Mouse (Mus musculus) CH12.LX (cell line): ENCODE results near the gene Ttc30a2. TPM values are rescaled to one million over a fixed set of nuclear protein-coding genes. Genes with fewer than 3 reads are reported as not detected.

Source experiments
- DNase-seq: peaks from one replicate; pipeline ENCODE4 v3.0.0-alpha.2; 2013; ENCODE audit errors: extremely low read depth
- H3K27ac ChIP-seq: 2 replicates; pipeline ENCODE4 v1.5.1; 2012; ENCODE audit warnings: low read depth, mild to moderate bottlenecking, control low read depth, moderate library complexity; ENCODE audit not compliant: insufficient read depth
- H3K27me3 ChIP-seq: replicated peaks from 2 replicates; pipeline ENCODE3; 2012; ENCODE audit warnings: inconsistent platforms
- H3K36me3 ChIP-seq, 2 experiments: replicated peaks in 1 of 2; 2 replicates each; pipeline versions ENCODE3 to v1.6.1; 2012; ENCODE audit warnings: inconsistent platforms in 1 of 2, low read length in 1 of 2, mild to moderate bottlenecking in 1 of 2, mixed read lengths in 1 of 2, moderate library complexity in 1 of 2; ENCODE audit not compliant: control insufficient read depth in 1 of 2, insufficient read depth in 1 of 2
- H3K4me1 ChIP-seq, 2 experiments: 2 replicates each; pipeline ENCODE4 v1.6.1; 2012; ENCODE audit warnings: inconsistent platforms in 1 of 2, moderate library complexity in 1 of 2; ENCODE audit not compliant: insufficient read depth in 2 of 2, control insufficient read depth in 1 of 2
- H3K4me2 ChIP-seq: 2 replicates; pipeline ENCODE4 v1.6.1; 2012; ENCODE audit warnings: low read depth, mild to moderate bottlenecking, control low read depth; ENCODE audit not compliant: poor library complexity, insufficient read depth, severe bottlenecking
- H3K4me3 ChIP-seq, 3 experiments: fragments of 150-350 bp in 1 of 3; sonication (generic) in 1 of 3; replicated peaks in 1 of 3; 2 replicates each; pipeline versions ENCODE3 to v1.5.1; 2011 to 2012; ENCODE audit warnings: low read depth in 2 of 3, low read length in 2 of 3, mild to moderate bottlenecking in 2 of 3, moderate library complexity in 2 of 3, control low read depth in 1 of 3, improper control_type of control experiment in 1 of 3, inconsistent platforms in 1 of 3, mixed read lengths in 1 of 3; ENCODE audit not compliant: poor library complexity in 1 of 3
- H3K79me2 ChIP-seq: replicated peaks from 2 replicates; pipeline ENCODE4 v1.6.1; 2012; ENCODE audit warnings: mild to moderate bottlenecking, moderate library complexity; ENCODE audit not compliant: control insufficient read depth, poor library complexity, insufficient read depth, severe bottlenecking; ENCODE audit errors: extremely low read depth
- H3K9ac ChIP-seq: 2 replicates; pipeline ENCODE4 v1.6.1; 2012; ENCODE audit warnings: low read depth, mild to moderate bottlenecking, control low read depth, moderate library complexity; ENCODE audit not compliant: insufficient read depth
- H3K9me3 ChIP-seq: replicated peaks from 2 replicates; pipeline ENCODE3; 2012; ENCODE audit warnings: low read length, inconsistent platforms, mixed read lengths
- CHD1 ChIP-seq: IDR thresholded peaks from 2 replicates; pipeline ENCODE4 v1.6.1; 2012; ENCODE audit warnings: low read depth, low read length, improper control_type of control experiment, inconsistent platforms
- CHD2 ChIP-seq: IDR thresholded peaks from 2 replicates; pipeline ENCODE4 v1.6.1; 2011; ENCODE audit warnings: low read length, improper control_type of control experiment
- CTCF ChIP-seq, 2 experiments: IDR thresholded peaks in 1 of 2; conservative IDR thresholded peaks in 1 of 2; 2 replicates each; pipeline ENCODE4 v1.5.1; 2011 to 2012; ENCODE audit warnings: low read depth in 2 of 2, low read length in 2 of 2, improper control_type of control experiment in 1 of 2, inconsistent platforms in 1 of 2, mild to moderate bottlenecking in 1 of 2, moderate library complexity in 1 of 2
- ELF1 ChIP-seq: IDR thresholded peaks from 2 replicates; pipeline ENCODE4 v1.6.1; 2014; ENCODE audit warnings: low read depth, mild to moderate bottlenecking, inconsistent platforms, low read length, improper control_type of control experiment
- EP300 ChIP-seq: IDR thresholded peaks from 2 replicates; pipeline ENCODE4 v1.6.1; 2011; ENCODE audit warnings: low read length, improper control_type of control experiment
- GABPA ChIP-seq: IDR thresholded peaks from 2 replicates; pipeline ENCODE4 v1.6.1; 2012; ENCODE audit warnings: low read depth, low read length, improper control_type of control experiment, inconsistent platforms; ENCODE audit not compliant: insufficient replicate concordance
- HCFC1 ChIP-seq: IDR thresholded peaks from 2 replicates; pipeline ENCODE4 v1.6.1; 2012; ENCODE audit warnings: low read depth, mild to moderate bottlenecking, inconsistent platforms, low read length, improper control_type of control experiment
- IRF4 ChIP-seq: IDR thresholded peaks from 2 replicates; pipeline ENCODE4 v1.6.1; 2014; ENCODE audit warnings: low read depth, mild to moderate bottlenecking, inconsistent platforms, low read length, improper control_type of control experiment
- JUN ChIP-seq: IDR thresholded peaks from 2 replicates; pipeline ENCODE4 v1.6.1; 2011; ENCODE audit warnings: low read depth, mild to moderate bottlenecking, low read length, improper control_type of control experiment, moderate library complexity; ENCODE audit not compliant: insufficient read depth
- JUND ChIP-seq: conservative IDR thresholded peaks from 2 replicates; pipeline ENCODE4 v1.6.1; 2011; ENCODE audit warnings: low read depth, low read length, improper control_type of control experiment
- KAT2A ChIP-seq: IDR thresholded peaks from 2 replicates; pipeline ENCODE4 v1.6.1; 2012; ENCODE audit warnings: low read length, improper control_type of control experiment, inconsistent platforms; ENCODE audit not compliant: insufficient replicate concordance
- MAZ ChIP-seq: IDR thresholded peaks from 2 replicates; pipeline ENCODE4 v1.6.1; 2012; ENCODE audit warnings: low read depth, mild to moderate bottlenecking, inconsistent platforms, low read length, improper control_type of control experiment, moderate library complexity
- MEF2A ChIP-seq: IDR thresholded peaks from 2 replicates; pipeline ENCODE4 v1.6.1; 2014; ENCODE audit warnings: low read depth, mild to moderate bottlenecking, inconsistent platforms, low read length, improper control_type of control experiment, borderline replicate concordance
- MXI1 ChIP-seq: IDR thresholded peaks from 2 replicates; pipeline ENCODE4 v1.6.1; 2011; ENCODE audit warnings: mild to moderate bottlenecking, low read depth, low read length, improper control_type of control experiment
- NELFE ChIP-seq: IDR thresholded peaks from 2 replicates; pipeline ENCODE4 v1.6.1; 2011; ENCODE audit warnings: low read depth, low read length, improper control_type of control experiment
- NRF1 ChIP-seq: IDR thresholded peaks from 2 replicates; pipeline ENCODE4 v1.6.1; 2014; ENCODE audit warnings: low read depth, mild to moderate bottlenecking, inconsistent platforms, low read length, improper control_type of control experiment, moderate library complexity
- PAX5 ChIP-seq: IDR thresholded peaks from 2 replicates; pipeline ENCODE4 v1.6.1; 2012; ENCODE audit warnings: low read length, inconsistent platforms, mixed read lengths
- POLR2AphosphoS2 ChIP-seq: IDR thresholded peaks from 2 replicates; pipeline ENCODE4 v1.6.1; 2011; ENCODE audit warnings: low read depth, low read length, improper control_type of control experiment
- RCOR1 ChIP-seq: conservative IDR thresholded peaks from 2 replicates; pipeline ENCODE4 v1.6.1; 2012; ENCODE audit warnings: low read depth, mild to moderate bottlenecking, inconsistent platforms, low read length, improper control_type of control experiment
- SIN3A ChIP-seq: IDR thresholded peaks from 2 replicates; pipeline ENCODE4 v1.6.1; 2012; ENCODE audit warnings: low read length, improper control_type of control experiment, inconsistent platforms
- TBP ChIP-seq: conservative IDR thresholded peaks from 2 replicates; pipeline ENCODE4 v1.6.1; 2011; ENCODE audit warnings: low read depth, low read length, improper control_type of control experiment
- TCF12 ChIP-seq: IDR thresholded peaks from 2 replicates; pipeline ENCODE4 v1.6.1; 2014; ENCODE audit warnings: low read depth, mild to moderate bottlenecking, inconsistent platforms, low read length, improper control_type of control experiment
- UBTF ChIP-seq: IDR thresholded peaks from 2 replicates; pipeline ENCODE4 v1.6.1; 2012; ENCODE audit warnings: low read depth, mild to moderate bottlenecking, inconsistent platforms, low read length, improper control_type of control experiment, moderate library complexity
- USF1 ChIP-seq: IDR thresholded peaks from 2 replicates; pipeline ENCODE4 v1.6.1; 2014; ENCODE audit warnings: low read depth, mild to moderate bottlenecking, inconsistent platforms, low read length, improper control_type of control experiment
- USF2 ChIP-seq: conservative IDR thresholded peaks from 2 replicates; pipeline ENCODE4 v1.6.1; 2011; ENCODE audit warnings: low read depth, low read length, improper control_type of control experiment
- ZC3H11A ChIP-seq: IDR thresholded peaks from 2 replicates; pipeline ENCODE4 v1.6.1; 2012; ENCODE audit warnings: low read depth, mild to moderate bottlenecking, inconsistent platforms, low read length, improper control_type of control experiment
- ZKSCAN1 ChIP-seq: IDR thresholded peaks from 2 replicates; pipeline ENCODE4 v1.6.1; 2012; ENCODE audit warnings: low read depth, inconsistent platforms, low read length, improper control_type of control experiment, borderline replicate concordance
- ZMIZ1 ChIP-seq: IDR thresholded peaks from 2 replicates; pipeline ENCODE4 v1.6.1; 2012; ENCODE audit warnings: low read depth, mild to moderate bottlenecking, inconsistent platforms, low read length, improper control_type of control experiment
- ZNF384 ChIP-seq: IDR thresholded peaks from 2 replicates; pipeline ENCODE4 v1.6.1; 2012; ENCODE audit warnings: low read depth, low read length, improper control_type of control experiment, inconsistent platforms
- dilution Hi-C: fragments of 300-500 bp; cut with MboI; formaldehyde crosslinking; loops from 2 replicates; pipeline ENCODE4 v1.14.3; 2020; ENCODE audit warnings: low sequenced_read_pairs; ENCODE audit not compliant: extremely low pct_unique_long_range_greater_than_20kb, extremely low pct_ligation_motif_present
- in situ Hi-C: fragments of 300-500 bp; cut with MboI; formaldehyde crosslinking; loops from 3 replicates; pipeline ENCODE4 v1.14.3; 2019; ENCODE audit warnings: low sequenced_read_pairs, low pct_ligation_motif_present, low pct_unique_long_range_greater_than_20kb, mixed read lengths
- polyA plus RNA-seq: library from polyadenylated mRNA; unstranded; fragments of >175 nt; gene quantifications from 2 replicates; pipeline ENCODE4 v1.2.1, GENCODE M21; 2012; ENCODE audit warnings: low read depth; ENCODE audit not compliant: insufficient read length
- total RNA-seq, 2 experiments: library from RNA; depleted of rRNA; stranded (reverse); fragments of 300-350 nt in 1 of 2; fragments of >200 nt in 1 of 2; gene quantifications; 2 replicates each; pipeline ENCODE4 v1.2.3; 2012 to 2014

Ttc30a2 gene
- total and polyA plus RNA-seq, 3 experiments = not detected

DNA sequence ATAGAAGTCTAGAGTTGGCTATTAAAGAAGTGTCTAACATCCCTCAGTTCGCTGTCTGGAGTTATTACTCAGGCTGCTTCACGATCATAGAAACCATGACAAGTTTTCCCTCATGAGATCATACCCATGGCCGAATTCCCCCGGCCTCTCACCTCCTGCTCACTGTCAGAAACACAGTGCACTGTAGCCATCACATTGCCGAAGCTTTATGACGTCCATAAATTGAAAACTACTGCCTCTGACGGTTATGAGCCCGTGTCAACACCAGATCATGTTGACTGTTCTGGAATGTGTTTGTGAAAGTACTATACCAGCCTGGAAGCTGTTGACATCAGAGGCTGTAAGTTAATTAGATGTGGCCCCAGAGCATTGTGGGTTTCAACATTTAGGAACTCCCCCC, 27.3 kb downstream of the Ttc30a2 start:
- H3K4me3 ChIP-seq = no peak overlapping the region
- no peaks in the 10 kb centered on the region for H3K4me1 ChIP-seq
- no peak overlapping the region for H3K4me2 ChIP-seq
- H3K27ac ChIP-seq = no peak overlapping the region
- DNase-seq = no peak
- H3K9ac ChIP-seq = no peak overlapping the region
- TF ChIP-seq MAZ = no peak
- no peak for TF ChIP-seq USF1
- no peak for TF ChIP-seq ZNF384
- TF ChIP-seq POLR2AphosphoS2 = no peak
- TF ChIP-seq RCOR1 = no peak
- no peak for TF ChIP-seq GABPA
- TF ChIP-seq NELFE = no peak
- no peak for TF ChIP-seq MEF2A
- TF ChIP-seq HCFC1 = no peak
- TF ChIP-seq ZC3H11A = no peak
- no peak for TF ChIP-seq UBTF
- TF ChIP-seq PAX5 = no peak
- no peak for TF ChIP-seq USF2
- TF ChIP-seq SIN3A = no peak
- TF ChIP-seq CHD1 = no peak
- TF ChIP-seq MXI1 = no peak
- H3K79me2 ChIP-seq = no peaks in the 10 kb centered on the region
- no peaks in the 10 kb centered on the region for H3K27me3 ChIP-seq
- dilution Hi-C loops = no loop called here
- in situ Hi-C loops = loop anchor here (10.0 kb wide), 2 partner anchors 66 to 336 kb away; no protein-coding TSS in a partner anchor
- H3K9me3 ChIP-seq = no peaks in the 10 kb centered on the region
- H3K36me3 ChIP-seq = no peaks in the 10 kb centered on the region

DNA sequence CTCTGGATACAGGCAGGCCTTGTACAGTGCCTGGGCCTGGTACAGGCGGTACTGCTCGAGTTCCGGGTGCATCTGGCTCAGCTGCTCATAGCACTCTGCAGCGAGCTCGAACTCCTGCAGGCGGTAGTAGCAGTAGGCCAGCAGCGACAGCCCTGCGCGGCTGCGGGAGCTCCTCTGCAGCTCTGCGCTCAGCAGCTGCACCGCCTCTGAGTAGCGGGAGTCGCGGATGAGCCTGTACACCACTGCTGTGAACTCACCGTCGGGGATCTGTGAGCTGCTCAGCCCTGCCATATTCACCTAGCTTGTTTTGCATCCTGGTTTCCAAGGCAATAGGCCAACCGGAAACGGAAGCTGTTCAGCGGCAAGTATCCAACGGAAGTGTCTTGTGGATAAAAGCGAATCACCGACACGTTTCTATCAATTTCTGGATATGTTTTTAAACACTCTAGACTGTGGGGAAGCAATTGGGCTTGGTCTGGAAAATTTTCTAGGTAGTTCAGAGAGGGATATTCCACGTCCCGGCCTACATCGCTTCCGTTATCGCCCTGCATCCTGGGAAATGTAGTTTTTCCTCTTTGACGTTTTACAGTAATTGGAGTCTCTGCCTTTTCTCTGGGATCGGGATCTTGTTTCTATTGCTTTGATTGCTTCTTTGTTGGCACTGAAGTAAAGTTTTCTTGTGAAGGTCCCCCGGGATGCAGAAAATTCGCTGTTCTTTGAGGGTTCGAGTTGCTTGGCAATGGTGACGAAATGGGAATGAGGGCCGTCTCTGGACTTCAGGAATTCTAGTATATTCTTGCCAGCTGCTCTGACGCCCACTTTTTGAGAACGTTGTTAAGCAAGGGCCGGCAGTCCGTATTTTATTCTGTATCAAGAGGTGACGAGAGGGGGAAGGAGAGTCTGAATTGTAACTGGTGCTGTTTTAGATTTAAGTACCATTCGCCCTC, 39.6 kb downstream of the Ttc30a2 start, which contains the start of gene Ttc30b:
Gene Ttc30b (minus strand): TSS at position 469 of the 947 bp plus-strand sequence.
- Histone ChIP-seq H3K9ac (no peak within 1 kb of the TSS), H3K4me1 (peaks cover 0 to 9% of the 10 kb centered on the region in 2 experiments; a peak in 2 of 4 replicates), H3K27ac (no peak within 1 kb of the TSS), H3K4me3 (peak within 1 kb of the TSS; percentile 53 to 64 (median 54)), H3K4me2 (no peak within 1 kb of the TSS), H3K9me3 (no peaks in the 10 kb centered on the region), H3K27me3 (no peaks in the 10 kb centered on the region), H3K79me2 (no peaks in the 10 kb centered on the region), H3K36me3 (no peaks in the 10 kb centered on the region)
- peak; percentile 81 for DNase-seq
- in situ Hi-C loops (no loop called here), dilution Hi-C loops (no loop called here)
- TF ChIP-seq JUN (no peak), RCOR1 (no peak), TBP (0 out of 2 replicates have a peak, but pooled peaks have one; percentile 22), EP300 (no peak), KAT2A (peak; percentile 67; the same call in 1 of the 2 replicates), GABPA (no peak), CHD2 (no peak), JUND (no peak), MAZ (no peak), PAX5 (no peak), USF1 (no peak), HCFC1 (peak; percentile 92), ZMIZ1 (no peak), MEF2A (no peak), NELFE (no peak), MXI1 (no peak), NRF1 (no peak), ZC3H11A (no peak), ELF1 (peak; percentile 73), CTCF (conservative IDR thresholded peaks at IDR 0.05 in 1 of 2, IDR thresholded peaks at IDR 0.05 in 1 of 2; ENCODE audit: low read depth in 2 of 2, low read length in 2 of 2) (no peak), ZKSCAN1 (no peak), IRF4 (no peak), TCF12 (no peak), CHD1 (no peak)
